Mouse (Mus musculus) adrenal gland, postnatal 36 days (tissue): ENCODE measurements around the gene Rundc3a. TPM values are rescaled to one million over a fixed set of nuclear protein-coding genes. Genes with fewer than 3 reads are reported as not detected.
"Not testable (repeated sequence)": the region's sequence is repeated elsewhere in the genome, so short reads cannot be mapped to it uniquely, and the experiment has no call there.

Experiments
- DNase-seq, 2 experiments: peaks; one replicate each; pipeline ENCODE4 v3.0.0; 2021; ENCODE audit warnings: mixed read lengths in 1 of 2
- total RNA-seq, 2 experiments: library from RNA; stranded (reverse); gene quantifications; 2 replicates each; pipeline ENCODE4 v1.2.3; 2021

Rundc3a gene
- total RNA-seq, 2 experiments from 2014 or later: 29.1 to 29.6 TPM

DNA sequence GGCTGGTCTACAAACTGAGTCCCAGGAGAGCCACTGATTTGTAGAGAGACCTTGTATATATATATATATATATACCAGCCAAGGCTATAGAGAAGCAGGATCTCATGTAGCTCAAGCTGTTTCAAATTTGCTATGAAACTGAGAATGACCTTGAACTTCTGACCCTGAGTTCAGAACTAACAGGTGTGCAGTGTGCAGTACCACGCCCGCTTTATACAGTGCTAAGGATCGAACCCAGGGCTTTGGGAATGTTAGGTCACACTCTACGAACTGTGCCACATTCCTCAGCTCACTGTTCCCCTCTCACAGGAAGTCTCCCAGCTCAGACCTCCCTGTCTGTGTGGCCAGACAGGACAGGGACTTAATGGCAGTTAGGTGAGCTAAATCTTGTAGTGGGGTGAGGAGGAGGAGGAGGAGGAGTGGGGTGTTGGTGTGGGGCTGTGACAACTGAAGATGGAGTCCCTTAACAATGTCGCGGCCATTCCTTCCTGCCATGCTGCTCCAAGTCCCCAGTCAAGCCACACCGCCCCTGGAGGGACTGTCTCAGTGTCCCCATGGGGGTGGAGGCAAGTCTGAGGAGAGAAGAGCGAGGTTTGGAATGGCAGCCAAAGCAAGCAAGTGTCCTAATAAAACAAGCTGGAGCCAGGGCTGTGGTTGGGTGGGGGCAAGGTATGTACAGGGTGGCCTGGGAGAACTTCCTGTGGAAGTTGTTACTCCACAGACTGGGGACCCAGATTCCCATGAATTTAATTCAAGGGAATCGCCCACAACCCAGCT, 25.5 kb upstream of the Rundc3a start:
- no peak for DNase-seq

DNA sequence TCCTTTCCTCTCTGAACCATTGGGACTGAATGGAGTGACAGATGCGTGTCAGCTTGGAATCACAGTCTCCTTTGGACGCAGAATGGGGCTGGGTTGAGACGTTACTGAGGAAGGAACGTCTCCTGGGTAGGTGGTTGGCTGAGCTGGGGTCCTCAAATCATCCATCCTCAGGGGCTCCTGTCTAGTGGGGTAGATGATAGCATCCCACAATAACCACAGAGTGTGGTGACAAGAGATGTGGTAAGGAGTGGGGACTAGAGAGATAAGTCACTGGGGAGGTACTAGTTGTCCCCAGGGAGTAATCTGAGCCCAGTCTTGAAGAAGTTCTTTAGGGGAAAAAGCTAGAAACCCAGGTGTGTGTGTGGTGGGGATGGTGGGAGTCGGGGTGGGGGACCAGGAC, 24.9 kb upstream of the Rundc3a start:
- no peak for DNase-seq

DNA sequence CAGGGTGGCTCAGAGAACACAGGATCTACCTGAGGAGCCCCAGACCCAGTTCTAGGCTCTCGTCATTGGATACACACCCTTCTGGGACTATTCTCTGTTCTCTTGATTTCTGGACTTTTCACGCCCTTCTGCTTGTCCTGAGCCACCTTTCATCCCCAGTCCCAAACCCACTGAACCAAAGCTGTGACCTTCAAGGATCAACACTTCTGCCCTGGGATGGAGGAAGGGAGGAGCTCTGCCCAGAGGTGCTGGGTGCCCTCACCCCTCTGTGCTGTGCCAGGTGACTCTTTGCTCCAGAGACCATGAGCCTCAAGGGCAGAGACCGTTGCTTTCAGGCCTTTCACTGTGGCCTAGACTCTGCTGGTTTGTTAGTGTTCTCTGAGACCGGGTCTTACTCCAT, 23.9 kb upstream of the Rundc3a start:
- no peak for DNase-seq

DNA sequence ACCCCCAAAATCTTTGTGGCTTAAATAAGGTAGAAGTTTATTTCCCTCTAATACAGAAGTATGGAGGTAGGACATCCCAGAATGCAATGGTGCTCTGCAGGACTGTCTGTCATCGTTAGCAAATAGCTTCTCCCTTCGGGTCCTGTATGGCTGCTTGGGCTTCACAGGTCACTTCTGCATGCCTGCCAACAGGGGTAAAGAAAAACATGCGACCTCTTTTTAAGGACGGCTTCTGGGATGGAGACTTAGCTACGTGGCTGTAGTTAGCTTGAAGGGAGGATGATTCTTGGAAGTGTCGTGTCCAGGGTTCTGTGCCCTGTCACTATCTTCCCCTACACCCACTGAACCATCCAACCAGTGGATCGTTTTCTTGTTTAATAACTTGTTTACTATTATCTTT, 22.9 kb upstream of the Rundc3a start:
- DNase-seq: no peak

DNA sequence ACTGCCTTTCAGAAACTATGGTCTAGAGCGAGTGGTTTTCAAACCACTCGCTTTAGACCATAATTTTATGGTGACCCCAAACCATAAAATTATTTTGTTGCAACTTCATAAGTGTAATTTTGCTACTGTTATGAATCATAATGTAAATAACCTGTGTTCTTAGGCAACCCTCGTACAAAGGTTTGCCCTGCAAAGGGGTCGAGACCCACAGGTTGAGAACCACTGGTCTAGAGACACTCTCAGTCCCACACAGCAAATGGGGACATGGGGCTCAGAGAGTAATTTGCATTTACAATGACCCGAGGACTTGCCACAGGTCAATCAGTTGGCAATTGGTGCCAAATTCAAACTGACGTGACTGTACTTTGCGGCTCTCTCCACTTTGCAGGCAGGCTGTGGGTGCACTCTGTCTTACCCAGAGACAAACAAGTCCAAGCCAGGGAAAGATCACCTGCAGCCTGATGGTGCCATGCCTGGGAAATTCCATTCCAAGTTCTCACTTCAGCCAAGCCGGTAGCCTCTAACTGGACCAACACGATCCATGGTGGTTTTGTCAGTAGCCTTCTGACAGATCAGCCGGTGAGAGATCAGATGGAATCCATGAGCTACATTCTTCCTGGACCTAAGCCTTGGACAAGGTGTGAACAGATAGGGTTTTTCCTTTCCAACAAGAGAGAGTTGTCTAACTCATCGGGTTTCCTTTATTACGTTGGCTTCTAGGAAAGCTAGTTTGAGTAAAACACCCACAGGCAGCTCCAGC, 21.1 kb upstream of the Rundc3a start:
- DNase-seq: no peak

DNA sequence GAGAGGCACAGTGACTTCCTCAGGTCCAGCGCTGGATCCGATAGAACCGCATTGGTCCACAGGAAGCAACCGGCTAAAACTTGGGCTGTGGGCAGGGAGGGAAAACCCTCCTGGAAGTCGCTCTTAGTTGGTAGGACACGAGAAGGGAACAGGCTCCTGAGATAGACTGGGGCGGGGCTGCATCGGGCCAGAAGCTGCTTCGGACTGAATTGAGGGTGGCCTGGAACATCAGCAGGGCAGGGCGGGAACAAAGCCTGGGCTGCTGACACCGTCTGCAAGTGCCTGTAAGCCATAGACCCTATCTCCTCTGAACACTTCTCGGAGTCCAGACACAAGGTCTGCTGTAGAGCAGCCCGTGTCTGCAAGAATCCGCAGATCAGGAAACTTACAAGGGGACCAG, 20.3 kb upstream of the Rundc3a start:
- DNase-seq: no peak

DNA sequence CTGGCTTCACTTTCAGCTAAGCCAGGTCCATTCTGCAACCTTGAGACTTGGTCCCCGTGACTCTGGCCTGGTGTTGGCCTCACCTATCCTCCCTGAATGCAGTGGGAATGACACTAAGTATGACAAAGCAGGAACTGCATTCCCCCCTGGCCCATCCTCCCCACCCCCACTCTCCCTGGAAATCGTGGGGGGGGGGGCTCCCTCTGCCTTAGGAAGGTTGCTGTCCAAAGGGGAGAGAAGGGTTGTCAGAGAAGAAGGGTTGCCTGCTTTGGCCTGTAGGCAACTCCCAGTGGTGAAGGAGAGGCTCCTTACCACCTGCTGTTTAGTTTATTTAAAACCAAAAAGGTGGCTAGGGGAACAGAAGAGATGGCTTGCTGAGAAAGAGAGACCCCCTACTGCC, 19.6 kb upstream of the Rundc3a start:
- no peak for DNase-seq

DNA sequence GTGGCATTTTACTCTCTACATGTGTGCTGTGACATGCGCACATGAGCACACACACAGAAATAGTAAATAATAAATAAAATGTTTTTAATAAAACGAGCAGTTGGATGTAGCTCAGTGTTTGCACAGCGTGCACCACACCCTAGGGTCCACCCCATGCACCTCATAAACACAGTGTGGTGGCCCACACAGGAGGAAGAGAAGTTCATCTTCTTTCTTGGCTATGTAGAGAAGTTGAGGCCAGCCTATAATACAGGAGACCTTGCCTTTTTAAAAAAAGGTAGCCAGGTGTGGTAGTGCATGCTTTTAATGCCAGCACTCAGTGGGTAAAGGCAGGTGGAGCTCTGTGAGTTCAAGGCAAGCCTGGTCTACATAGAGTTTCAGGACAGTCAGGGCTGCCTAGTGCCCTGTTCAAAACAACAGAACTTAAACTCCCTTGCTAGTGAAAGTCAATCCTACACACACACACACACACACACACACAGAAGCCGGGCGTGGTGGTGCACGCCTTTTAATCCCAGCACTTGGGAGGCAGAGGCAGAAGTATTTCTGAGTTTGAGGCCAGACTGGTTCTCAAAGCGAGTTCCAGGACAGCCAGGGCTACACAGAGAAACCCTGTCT, 19.0 kb upstream of the Rundc3a start:
- DNase-seq: no peak

DNA sequence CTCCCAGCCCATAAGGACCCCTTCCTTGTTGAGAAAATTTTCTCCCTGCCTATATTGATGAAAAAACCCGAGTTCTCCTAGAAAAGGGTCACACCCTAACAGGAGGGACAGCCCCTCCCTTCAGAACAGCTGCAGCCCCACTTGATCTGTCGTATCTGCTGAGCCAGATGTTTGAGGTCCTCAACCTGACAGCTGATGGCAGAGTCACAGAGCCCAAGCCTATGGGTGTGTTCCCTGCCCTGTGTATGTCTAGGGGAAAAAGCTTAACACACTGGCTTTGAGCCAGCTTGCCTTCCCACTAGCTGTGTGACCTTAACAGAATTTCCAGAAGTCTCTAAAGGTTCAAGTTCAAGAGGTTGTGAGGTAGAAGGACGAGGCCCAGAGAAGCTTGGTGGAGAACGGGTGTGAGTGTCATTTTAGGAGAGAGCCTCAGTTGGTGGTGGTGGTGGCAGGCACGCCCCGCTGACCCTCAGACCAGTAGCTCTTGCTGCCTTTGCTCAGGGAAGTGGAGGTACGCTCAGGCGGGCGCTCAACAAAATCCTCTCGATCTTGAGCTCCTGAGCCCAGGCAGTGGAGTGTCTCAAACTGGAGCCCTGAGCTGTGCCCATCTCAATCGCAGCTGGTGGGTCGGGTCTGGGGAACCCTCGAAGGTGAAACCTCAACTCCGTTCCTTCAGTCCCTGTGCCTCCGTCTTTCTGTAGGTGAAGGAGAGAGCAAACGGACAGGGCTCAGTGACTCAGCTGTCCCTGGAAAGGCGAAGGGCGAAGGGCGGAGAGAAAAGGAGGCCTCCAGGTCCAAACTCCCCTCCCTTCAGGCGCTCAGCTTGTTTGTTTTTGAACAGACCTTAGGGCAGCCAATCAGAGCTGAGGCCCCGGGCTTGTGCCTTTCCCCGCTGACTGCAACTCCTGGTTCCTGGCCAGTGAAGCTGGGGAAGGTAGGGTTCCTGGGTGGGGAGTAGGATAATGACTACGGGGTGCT, 17.7 kb upstream of the Rundc3a start:
- peak; percentile 87 to 91 for DNase-seq

DNA sequence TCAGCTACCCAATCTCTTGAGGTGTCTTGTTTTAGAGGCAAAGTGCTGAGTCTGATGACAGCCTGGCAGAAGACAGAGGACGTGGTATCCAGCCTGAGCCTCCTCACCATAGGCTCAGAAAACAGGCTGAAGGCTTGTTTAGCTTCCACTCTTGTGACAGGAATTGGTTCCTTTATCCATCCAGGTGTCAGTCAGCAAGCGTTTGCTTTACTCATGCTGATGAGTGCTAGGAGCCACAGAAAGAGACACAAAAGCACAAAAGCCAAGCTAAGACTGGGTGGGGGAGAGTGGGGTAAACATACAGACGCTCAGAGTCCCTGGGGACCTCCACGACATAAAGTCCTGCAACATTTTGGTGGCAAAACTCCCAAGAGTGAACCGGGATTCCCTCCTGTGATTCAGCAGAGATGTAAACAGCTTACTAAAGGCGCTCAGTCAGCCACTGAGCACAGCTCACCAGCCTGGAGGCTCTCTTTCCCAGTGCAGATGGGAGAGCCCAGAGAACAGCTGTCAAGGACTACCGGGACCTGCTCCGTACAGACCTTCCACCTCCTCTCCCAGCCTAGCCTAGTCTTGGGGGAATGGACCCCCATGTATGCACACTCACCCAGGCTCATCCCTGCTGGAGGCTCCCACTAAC, 16.9 kb upstream of the Rundc3a start:
- DNase-seq: peak; percentile 22 to 34

DNA sequence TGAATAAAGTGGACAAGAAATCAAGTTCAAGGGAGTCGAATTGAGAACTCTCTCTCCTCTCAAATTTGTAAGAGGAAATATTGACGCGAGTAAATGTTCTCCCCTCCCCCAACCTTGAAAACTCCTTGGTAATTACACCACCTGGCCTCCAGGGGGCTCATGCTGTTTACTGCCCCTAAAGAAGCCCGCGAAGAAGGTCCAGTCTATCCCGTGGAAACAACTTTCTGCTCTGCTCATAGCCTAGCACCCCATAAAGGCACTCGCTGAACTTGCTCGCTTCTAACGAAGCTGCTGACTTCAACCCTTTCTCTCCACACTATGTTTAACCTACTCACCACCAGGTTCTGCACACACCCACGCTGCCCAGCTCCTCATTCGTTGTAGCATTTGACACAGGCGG, 16.0 kb upstream of the Rundc3a start:
- no peak for DNase-seq

DNA sequence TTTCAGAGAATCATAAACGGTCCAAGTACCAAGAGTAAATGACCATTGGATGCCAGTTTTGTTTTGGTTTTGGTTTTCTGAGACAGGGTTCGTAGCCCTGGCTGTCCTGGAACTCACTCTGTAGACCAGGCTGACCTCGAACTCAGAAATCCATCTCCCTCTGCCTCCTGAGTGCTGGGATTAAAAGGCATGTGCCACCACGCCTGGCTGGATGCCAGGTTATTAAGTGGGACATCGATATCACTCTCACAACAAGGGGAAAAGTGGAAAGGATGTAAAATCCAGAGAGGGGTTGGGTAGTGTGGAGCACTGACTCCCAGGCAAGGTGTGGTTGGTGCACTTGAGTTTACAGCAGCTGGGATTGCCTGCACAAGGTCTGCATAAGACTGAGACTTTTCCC, 13.1 kb upstream of the Rundc3a start:
- DNase-seq: no peak

DNA sequence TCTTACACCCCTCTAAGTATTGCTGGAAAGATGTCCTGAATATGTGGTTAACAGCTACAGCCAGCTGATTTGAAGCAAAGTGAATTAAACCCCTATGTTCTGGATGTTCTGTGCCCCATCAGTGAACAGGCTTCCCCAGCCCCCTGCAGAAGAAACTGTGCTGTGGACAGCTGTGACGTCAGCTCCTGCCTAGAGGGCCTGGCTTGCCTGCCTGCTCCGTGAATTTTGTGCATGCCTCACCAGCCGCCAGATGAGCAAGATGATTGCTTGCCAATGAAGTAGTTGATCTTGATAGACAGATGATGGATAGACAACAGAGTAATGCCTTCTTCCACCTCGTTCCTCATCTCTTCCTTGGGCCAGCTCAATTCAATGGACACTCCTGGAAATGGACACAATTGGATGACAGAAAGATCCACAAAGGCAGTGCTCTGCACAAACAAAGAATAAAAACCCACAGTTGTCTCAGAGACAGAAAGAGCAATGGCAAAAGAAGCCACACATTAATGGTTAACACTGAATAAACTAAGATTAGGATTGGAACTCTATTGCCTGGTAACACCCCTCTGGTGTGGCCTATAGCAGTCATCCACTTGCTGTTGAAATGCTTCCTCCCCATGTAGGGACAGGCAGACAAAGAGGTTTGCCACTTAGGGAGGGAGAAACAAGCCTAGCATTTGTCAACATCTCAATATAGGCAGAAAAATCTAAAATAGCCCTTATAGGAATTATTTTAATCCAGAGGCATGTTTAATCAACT, 11.7 kb upstream of the Rundc3a start:
- no peak for DNase-seq

DNA sequence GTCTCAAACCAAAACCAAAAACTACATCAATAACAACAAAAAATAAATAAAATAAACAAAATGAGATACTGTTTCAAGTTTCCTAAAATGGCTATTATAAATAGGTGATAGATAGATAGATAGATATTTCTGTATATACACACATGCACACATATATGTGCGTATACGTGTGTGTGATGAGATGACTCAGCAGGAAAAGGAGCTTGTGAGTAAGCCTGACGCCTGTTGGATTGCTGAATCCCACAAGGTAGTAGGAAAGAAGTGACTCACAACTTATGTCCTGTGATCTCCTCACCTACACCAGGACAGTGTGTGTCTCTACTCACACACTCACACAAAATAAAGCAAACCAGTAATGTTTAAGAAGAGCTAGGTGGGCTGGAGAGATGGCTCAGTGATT, 10.4 kb upstream of the Rundc3a start:
- DNase-seq: no peak

DNA sequence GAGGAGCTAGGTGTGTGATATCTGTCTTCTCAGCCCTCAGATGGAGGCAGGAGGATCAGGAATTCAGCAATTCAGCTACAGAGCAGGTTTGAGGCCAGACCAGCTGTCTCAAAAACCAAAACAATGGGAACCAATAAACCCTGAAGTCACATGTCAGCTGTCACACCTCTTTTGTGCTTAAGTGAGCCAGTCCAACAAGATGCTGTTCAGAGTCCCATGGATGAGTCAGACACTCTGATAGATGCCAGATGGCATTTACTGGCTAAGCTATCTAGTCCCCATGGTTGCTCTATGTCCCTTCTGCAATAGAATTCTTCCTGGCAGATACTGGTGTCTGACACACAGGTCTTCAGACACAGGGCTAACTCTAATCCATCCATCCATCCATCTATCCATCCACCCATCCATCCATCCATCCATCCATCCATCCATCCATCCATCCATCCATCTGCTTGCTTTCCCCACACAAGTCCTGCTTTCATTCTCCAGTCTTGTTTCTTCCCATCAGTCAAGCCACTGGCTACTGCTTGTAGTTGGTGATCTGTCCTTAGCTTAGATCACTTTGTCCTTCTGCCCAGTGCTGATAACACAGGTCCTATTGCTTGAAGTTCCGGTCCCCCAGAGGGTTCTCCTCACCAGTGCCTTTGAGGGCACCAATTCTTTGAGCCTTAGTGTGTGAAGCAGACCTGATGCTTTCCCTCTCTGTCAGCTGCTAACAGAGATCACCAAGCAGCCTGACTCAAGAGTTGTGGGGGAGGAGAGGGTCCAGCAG, 9.7 kb upstream of the Rundc3a start:
- no peak for DNase-seq

DNA sequence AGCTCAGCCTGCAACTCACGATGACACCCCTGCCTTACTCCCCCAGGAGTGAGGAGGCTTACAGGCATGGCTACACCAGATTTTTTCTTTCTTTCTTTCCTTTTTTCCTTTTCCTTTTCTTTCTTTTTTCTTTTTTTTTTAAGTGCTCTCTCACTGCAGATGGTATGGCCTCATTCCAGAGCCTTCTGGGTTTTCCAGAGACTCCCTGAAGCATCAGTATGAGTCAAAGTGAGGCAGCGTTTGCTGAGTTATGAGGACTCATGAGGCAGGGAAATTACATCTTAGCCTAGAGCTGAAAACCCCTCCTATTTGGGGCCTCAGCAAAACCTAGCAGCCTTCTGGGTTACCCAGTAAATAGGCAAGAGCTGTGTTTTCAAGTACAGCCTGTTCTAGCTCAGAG, 8.8 kb upstream of the Rundc3a start:
- DNase-seq: no peak

DNA sequence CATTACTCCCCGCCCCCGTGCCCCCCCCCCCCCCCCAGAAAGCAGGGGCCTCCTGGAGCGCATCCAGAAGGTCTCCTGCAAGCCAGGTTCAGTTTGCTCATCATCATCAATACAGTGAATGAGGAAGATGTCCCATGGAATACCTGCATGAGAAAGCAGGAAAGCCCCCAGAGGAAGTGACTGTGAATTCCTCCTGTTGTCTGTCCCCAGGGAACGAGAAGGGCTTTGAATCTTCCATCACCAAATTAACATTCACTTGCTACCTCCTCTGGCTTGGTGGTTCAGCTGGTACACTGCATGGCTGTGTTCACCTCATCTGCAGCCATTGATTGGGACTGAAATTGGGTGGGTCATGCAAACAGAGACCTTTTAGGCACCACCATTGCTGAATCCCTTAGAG, 8.1 kb upstream of the Rundc3a start:
- DNase-seq: no peak

DNA sequence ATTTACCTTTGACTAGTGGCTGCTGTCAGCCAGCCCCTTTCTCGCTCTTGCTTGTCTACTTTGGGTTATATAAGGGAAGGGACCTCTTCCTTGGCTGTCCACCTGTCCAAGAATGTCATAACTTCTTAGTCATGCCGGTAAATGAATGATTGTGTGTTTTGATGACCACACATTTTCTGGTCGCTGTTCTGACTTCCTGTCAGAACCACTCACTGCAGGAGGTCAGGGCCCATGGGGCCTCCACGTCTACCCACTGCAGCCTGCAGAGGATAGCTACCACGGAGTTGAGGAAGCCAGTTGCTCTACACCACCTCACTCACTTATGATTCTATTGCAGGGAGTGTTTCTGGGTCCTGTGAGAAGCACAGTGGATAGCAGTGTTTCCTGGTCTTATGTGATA, 7.1 kb upstream of the Rundc3a start:
- no peak for DNase-seq

DNA sequence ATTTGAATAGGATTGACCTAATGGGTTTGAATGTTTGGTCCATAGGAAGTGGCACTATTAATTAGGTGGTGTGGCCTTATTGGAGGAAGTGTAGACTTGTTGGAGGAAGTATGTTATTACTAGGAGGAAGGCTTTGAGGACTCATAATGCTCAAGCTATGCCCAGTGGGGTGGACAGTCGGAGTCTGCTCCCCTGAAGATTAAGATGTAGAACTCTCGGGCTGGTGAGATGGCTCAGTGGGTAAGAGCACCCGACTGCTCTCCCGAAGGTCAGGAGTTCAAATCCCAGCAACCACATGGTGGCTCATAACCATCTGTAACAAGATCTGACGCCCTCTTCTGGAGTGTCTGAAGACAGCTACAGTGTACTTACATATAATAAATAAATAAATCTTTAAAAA, 3.8 kb upstream of the Rundc3a start:
- not testable (repeated sequence) for DNase-seq
